Comparison of ENCODE assay signal across 14 mouse cellular contexts in the genomic region with DNA sequence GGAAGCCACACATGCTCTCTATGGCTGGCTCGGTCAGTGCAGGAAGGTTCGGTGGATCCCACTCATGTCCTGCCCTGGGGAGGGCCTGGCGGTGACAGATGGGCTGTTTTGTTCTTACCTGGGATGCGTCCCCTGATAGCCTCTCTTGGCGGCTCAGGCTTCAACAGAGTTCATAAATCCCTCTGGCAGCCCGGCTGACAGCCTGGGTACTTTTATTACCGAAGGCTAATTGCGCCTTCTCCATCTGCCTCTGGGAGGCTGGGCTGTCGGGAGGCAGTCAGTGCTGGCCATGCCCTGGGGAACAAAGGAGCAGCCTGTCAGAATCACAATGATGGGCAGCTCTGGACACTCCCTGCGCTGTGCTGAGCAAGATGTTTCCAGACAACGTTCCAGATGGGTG.
DNase-seq lines count a peak whose midpoint lies in the region; ATAC-seq and TF ChIP-seq lines count a peak whose summit lies in the region.
"Had no signal": no experiment of that assay in that cellular context is flagged by ENCODE, and none has a peak within 500 bp of the region (broad histone marks: within the 10 kb centered on the region; RNA-seq: fewer than 3 reads in every experiment).

No protein-coding gene starts in this region.

- no peak for TF ChIP-seq CTCF in thymus, adult 2 months (IDR thresholded peaks at IDR 0.05; ENCODE audit: borderline replicate concordance, control insufficient read depth, extremely low read depth, insufficient read depth, low read length, poor library complexity)

- H3K4me3 ChIP-seq in embryonic facial prominence, embryonic 11.5 days (ENCODE audit: low read depth, low read length), result no peak overlapping the region
- no peak overlapping the region for H3K4me3 ChIP-seq in embryonic facial prominence, embryonic 10.5 days
- H3K4me3 ChIP-seq in forebrain, embryonic 16.5 days (replicated peaks; ENCODE audit: low read length), result no peak overlapping the region
- H3K4me3 ChIP-seq in neural tube, embryonic 14.5 days (ENCODE audit: low read depth, low read length), result no peak overlapping the region
- H3K4me3 ChIP-seq in thymus, adult 2 months (ENCODE audit: control insufficient read depth, insufficient read depth, low read length), result no peak overlapping the region
- H3K4me3 ChIP-seq: heart, embryonic 13.5 days; intestine, embryonic 15.5 days; limb, embryonic 13.5 days had no signal

- H3K27me3 ChIP-seq in embryonic facial prominence, embryonic 11.5 days (ENCODE audit: control insufficient read depth, insufficient read depth, low read length), result no peaks in the 10 kb centered on the region
- no peaks in the 10 kb centered on the region for H3K27me3 ChIP-seq in embryonic facial prominence, embryonic 10.5 days (replicated peaks; ENCODE audit: low read depth, poor library complexity, severe bottlenecking)
- no peaks in the 10 kb centered on the region for H3K27me3 ChIP-seq in forebrain, embryonic 16.5 days (replicated peaks; ENCODE audit: control insufficient read depth, insufficient read depth, low read length)
- no peaks in the 10 kb centered on the region for H3K27me3 ChIP-seq in neural tube, embryonic 14.5 days (ENCODE audit: control insufficient read depth, insufficient read depth, low read length)
- H3K27me3 ChIP-seq in thymus, adult 2 months (ENCODE audit: control insufficient read depth, insufficient read depth, low read length), result no peaks in the 10 kb centered on the region
- H3K27me3 ChIP-seq: intestine, embryonic 15.5 days had no signal

- 48% methylated on average over 11 of the region's 11 CpGs for WGBS in embryonic facial prominence, embryonic 11.5 days
- WGBS in embryonic facial prominence, embryonic 10.5 days, result 51% methylated on average over 11 of the region's 11 CpGs
- WGBS in forebrain, embryonic 16.5 days, result 23% methylated on average over 11 of the region's 11 CpGs
- 5% methylated on average over 11 of the region's 11 CpGs for WGBS in neural tube, embryonic 14.5 days
- WGBS in thymus, adult 2 months, result 22% methylated on average over 11 of the region's 11 CpGs

- DNase-seq in embryonic facial prominence, embryonic 11.5 days (ENCODE audit: low spot score), result no peak
- DNase-seq in embryonic facial prominence, embryonic 10.5 days (ENCODE audit: low spot score), result no peak
- DNase-seq in mesoderm, embryonic 11.5 days (ENCODE audit: low read depth, low spot score), result peak; percentile 78
- DNase-seq in gastrocnemius, postnatal 10 days, result no peak
- DNase-seq in thymus, adult 2 months, result no peak
- DNase-seq in lung, postnatal 36 days, result no peak
- DNase-seq: cerebellum, postnatal 36 days; lung, embryonic 14.5 days; right cerebral cortex, postnatal 14 days had no signal

- ATAC-seq in embryonic facial prominence, embryonic 11.5 days (replicated peaks; ENCODE audit: insufficient number of reproducible peaks, low FRiP score, low TSS enrichment, low read depth), result peak; percentile 70; the same call in 1 of the 2 replicates
- ATAC-seq in forebrain, embryonic 16.5 days, result peak; percentile 62
- ATAC-seq in neural tube, embryonic 14.5 days (ENCODE audit: low read depth), result peak; percentile 79
- ATAC-seq: intestine, embryonic 15.5 days had no signal

- no peak overlapping the region for H3K9ac ChIP-seq in embryonic facial prominence, embryonic 11.5 days (replicated peaks; ENCODE audit: low read length)
- H3K9ac ChIP-seq in forebrain, embryonic 16.5 days (replicated peaks; ENCODE audit: low read depth, low read length), result no peak overlapping the region
- no peak overlapping the region for H3K9ac ChIP-seq in neural tube, embryonic 14.5 days (replicated peaks; ENCODE audit: low read depth, low read length)
- H3K9ac ChIP-seq: heart, embryonic 13.5 days; intestine, embryonic 15.5 days; limb, embryonic 13.5 days; lung, embryonic 14.5 days had no signal

- H3K36me3 ChIP-seq in embryonic facial prominence, embryonic 11.5 days (replicated peaks; ENCODE audit: control insufficient read depth, insufficient read depth, low read depth, low read length), result no peaks in the 10 kb centered on the region
- no peaks in the 10 kb centered on the region for H3K36me3 ChIP-seq in embryonic facial prominence, embryonic 10.5 days (replicated peaks)
- no peaks in the 10 kb centered on the region for H3K36me3 ChIP-seq in forebrain, embryonic 16.5 days (ENCODE audit: control insufficient read depth, insufficient read depth)
- no peaks in the 10 kb centered on the region for H3K36me3 ChIP-seq in neural tube, embryonic 14.5 days (ENCODE audit: control insufficient read depth, insufficient read depth, low read length)
- no peaks in the 10 kb centered on the region for H3K36me3 ChIP-seq in thymus, adult 2 months (ENCODE audit: control insufficient read depth, insufficient read depth, low read length)
- H3K36me3 ChIP-seq: heart, embryonic 13.5 days; intestine, embryonic 15.5 days; limb, embryonic 13.5 days had no signal

- H3K4me2 ChIP-seq in embryonic facial prominence, embryonic 11.5 days (ENCODE audit: low read depth, low read length), result no peak overlapping the region
- H3K4me2 ChIP-seq in forebrain, embryonic 16.5 days (ENCODE audit: low read length), result no peak overlapping the region
- H3K4me2 ChIP-seq in neural tube, embryonic 14.5 days (ENCODE audit: low read depth, low read length), result no peak overlapping the region
- H3K4me2 ChIP-seq: heart, embryonic 13.5 days; intestine, embryonic 15.5 days; limb, embryonic 13.5 days; lung, embryonic 14.5 days had no signal

- no peak overlapping the region for H3K27ac ChIP-seq in embryonic facial prominence, embryonic 11.5 days (replicated peaks; ENCODE audit: low read depth, low read length)
- H3K27ac ChIP-seq in embryonic facial prominence, embryonic 10.5 days (replicated peaks), result no peak overlapping the region
- H3K27ac ChIP-seq in forebrain, embryonic 16.5 days (ENCODE audit: low read length), result no peak overlapping the region
- H3K27ac ChIP-seq in neural tube, embryonic 14.5 days (ENCODE audit: low read depth, low read length), result peak overlapping the region; percentile 12; the same call in 1 of the 2 replicates
- H3K27ac ChIP-seq in thymus, adult 2 months (ENCODE audit: control insufficient read depth, insufficient read depth, low read length), result no peak overlapping the region
- H3K27ac ChIP-seq: heart, embryonic 13.5 days; intestine, embryonic 15.5 days; limb, embryonic 13.5 days had no signal

- no peak for TF ChIP-seq POLR2A in thymus, adult 2 months (IDR thresholded peaks at IDR 0.05; ENCODE audit: control insufficient read depth, extremely low read depth, insufficient read depth, low read length, poor library complexity)

- no peaks in the 10 kb centered on the region for H3K9me3 ChIP-seq in embryonic facial prominence, embryonic 11.5 days (replicated peaks; ENCODE audit: control insufficient read depth, low read length)
- peaks cover 6% of the 10 kb centered on the region; the same call in 1 of the 2 replicates for H3K9me3 ChIP-seq in embryonic facial prominence, embryonic 10.5 days
- no peaks in the 10 kb centered on the region for H3K9me3 ChIP-seq in forebrain, embryonic 16.5 days (ENCODE audit: control insufficient read depth, low read length)
- H3K9me3 ChIP-seq in neural tube, embryonic 14.5 days (ENCODE audit: control insufficient read depth, low read length), result no peaks in the 10 kb centered on the region
- H3K9me3 ChIP-seq: intestine, embryonic 15.5 days had no signal

- no peaks in the 10 kb centered on the region for H3K4me1 ChIP-seq in embryonic facial prominence, embryonic 11.5 days (ENCODE audit: control insufficient read depth, insufficient read depth, low read length)
- H3K4me1 ChIP-seq in embryonic facial prominence, embryonic 10.5 days, result no peaks in the 10 kb centered on the region
- peaks cover 5% of the 10 kb centered on the region for H3K4me1 ChIP-seq in forebrain, embryonic 16.5 days (replicated peaks; ENCODE audit: control insufficient read depth, insufficient read depth, low read length)
- H3K4me1 ChIP-seq in neural tube, embryonic 14.5 days (ENCODE audit: control insufficient read depth, insufficient read depth, low read length), result peaks cover 12% of the 10 kb centered on the region; the same call in 1 of the 2 replicates
- no peaks in the 10 kb centered on the region for H3K4me1 ChIP-seq in thymus, adult 2 months (replicated peaks; ENCODE audit: control insufficient read depth, insufficient read depth, low read length)
- H3K4me1 ChIP-seq: intestine, embryonic 15.5 days; limb, embryonic 13.5 days had no signal
